Mouse (Mus musculus): ENCODE measurements around the gene Dvl3. TPM values are rescaled to one million over a fixed set of nuclear protein-coding genes. Genes with fewer than 3 reads are reported as not detected.

The Dvl3 gene
- polyA plus RNA-seq, 1 experiment from 2014 or later, result 36.4 TPM

DNA sequence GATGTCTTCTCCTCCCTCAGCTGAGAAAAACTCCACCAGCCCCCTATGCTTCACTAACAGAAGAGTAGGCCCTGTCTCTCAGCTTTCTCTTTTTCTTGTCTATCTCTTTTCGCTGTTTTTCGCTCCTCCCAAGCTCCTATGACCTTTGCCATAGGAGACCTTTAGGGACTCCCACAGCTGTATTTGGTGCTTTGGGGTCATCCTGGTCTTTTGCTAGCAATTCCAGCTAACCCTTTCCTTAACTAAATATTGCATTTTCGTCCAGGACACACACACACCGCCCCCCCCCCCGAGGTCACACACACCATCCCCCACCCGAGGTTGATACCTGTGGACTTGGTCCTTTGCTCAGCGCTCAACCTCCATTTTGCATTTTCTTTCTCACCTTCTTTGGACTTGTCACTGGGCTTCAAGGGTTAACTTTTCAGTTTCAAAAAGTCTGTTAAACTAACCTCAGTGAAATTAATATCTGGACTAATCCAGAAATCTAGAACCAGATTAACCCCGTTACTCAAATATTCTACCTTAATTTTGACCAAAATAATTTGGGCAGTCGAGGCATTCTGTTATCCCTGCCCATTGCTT, 19.4 kb downstream of the Dvl3 start:
- ATAC-seq (ENCODE audit: low FRiP score) (no peak), DNase-seq (ENCODE audit: low spot score) (no peak)
- Histone ChIP-seq H3K27me3 (ENCODE audit: control insufficient read depth, insufficient read depth, low read length) (no peaks in the 10 kb centered on the region), H3K27ac (peak overlapping the region; percentile 87), H3K4me1 (replicated peaks; ENCODE audit: control insufficient read depth, insufficient read depth, low read length) (peaks cover 27% of the 10 kb centered on the region), H3K9me3 (ENCODE audit: control insufficient read depth, low read length) (no peaks in the 10 kb centered on the region), H3K9ac (peak overlapping the region; percentile 96), H3K4me2 (replicated peaks) (peak overlapping the region; percentile 88), H3K36me3 (replicated peaks; ENCODE audit: control insufficient read depth, insufficient read depth) (peaks cover 61% of the 10 kb centered on the region), H3K4me3 (replicated peaks; ENCODE audit: low read length) (peak overlapping the region; percentile 88)
- WGBS, result 36% methylated on average over 9 of the region's 9 CpGs

DNA sequence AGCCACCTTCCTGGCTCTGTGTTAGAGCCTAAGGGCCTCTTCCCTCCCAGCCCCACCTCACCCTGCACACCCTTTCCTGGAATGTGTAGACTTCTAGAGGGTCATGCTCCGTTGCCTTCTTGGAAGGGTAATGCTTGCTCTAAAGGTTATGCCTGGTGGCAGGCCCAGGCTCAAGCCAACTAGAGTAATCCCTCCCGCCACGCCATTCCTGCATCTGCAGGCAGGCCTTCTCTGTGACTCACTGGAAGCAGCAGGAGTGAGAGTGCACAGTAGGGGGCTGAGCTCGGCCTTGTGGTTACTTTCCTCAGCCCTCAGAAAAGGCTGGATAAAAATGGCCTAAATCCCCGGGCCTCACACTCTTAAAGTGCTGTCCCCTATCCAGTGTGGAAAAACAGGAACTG, 20.3 kb downstream of the Dvl3 start:
- Histone ChIP-seq H3K27me3 (ENCODE audit: control insufficient read depth, insufficient read depth, low read length) (no peaks in the 10 kb centered on the region), H3K4me2 (replicated peaks) (peak overlapping the region; percentile 88), H3K9ac (peak overlapping the region; percentile 96), H3K9me3 (ENCODE audit: control insufficient read depth, low read length) (no peaks in the 10 kb centered on the region), H3K27ac (no peak overlapping the region; the same call in 1 of the 2 replicates), H3K36me3 (replicated peaks; ENCODE audit: control insufficient read depth, insufficient read depth) (peaks cover 61% of the 10 kb centered on the region), H3K4me3 (replicated peaks; ENCODE audit: low read length) (peak overlapping the region; percentile 88), H3K4me1 (replicated peaks; ENCODE audit: control insufficient read depth, insufficient read depth, low read length) (peaks cover 27% of the 10 kb centered on the region)
- DNase-seq (ENCODE audit: low spot score) (no peak), ATAC-seq (ENCODE audit: low FRiP score) (no peak)
- 27% methylated on average over 5 of the region's 5 CpGs for WGBS

DNA sequence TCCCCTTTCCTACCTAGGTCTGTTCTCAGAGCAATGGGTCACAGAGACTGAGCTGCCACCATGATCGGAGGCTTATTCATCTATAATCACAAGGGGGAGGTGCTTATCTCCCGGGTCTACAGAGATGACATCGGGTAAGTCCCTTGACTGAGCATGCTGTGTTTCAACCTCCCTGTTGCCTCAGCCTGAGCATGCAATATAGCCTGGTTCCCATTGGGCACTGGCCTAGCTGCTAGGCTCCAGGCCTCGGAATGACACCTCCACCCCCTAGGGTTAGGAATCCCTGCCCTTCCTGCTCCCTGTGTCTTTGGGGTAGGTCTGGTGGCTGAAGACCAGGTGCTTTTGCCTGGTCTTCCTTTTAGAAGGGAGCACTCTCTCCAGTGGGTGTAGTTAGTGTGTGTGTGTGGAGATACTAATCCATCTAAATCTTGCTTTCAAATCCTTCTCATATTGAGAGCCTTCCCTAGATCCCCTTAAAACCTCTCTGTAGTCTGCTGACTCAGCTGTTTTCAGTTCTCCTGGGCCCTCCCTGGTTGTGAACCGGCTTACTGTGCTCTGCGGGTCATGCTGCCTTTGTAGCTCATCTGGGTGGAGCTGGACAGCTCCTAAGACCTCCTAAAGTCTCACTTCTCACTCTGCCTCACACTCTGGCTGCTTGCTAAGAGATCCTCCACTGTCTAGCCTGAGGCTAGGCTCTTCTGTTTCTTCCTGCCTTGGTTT, 21.0 kb downstream of the Dvl3 start:
- Histone ChIP-seq H3K4me3 (replicated peaks; ENCODE audit: low read length) (peak overlapping the region; percentile 88), H3K27me3 (ENCODE audit: control insufficient read depth, insufficient read depth, low read length) (no peaks in the 10 kb centered on the region), H3K9me3 (ENCODE audit: control insufficient read depth, low read length) (no peaks in the 10 kb centered on the region), H3K4me2 (replicated peaks) (peak overlapping the region; percentile 88), H3K4me1 (replicated peaks; ENCODE audit: control insufficient read depth, insufficient read depth, low read length) (peaks cover 27% of the 10 kb centered on the region), H3K36me3 (replicated peaks; ENCODE audit: control insufficient read depth, insufficient read depth) (peaks cover 62% of the 10 kb centered on the region), H3K9ac (peak overlapping the region; percentile 96), H3K27ac (no peak overlapping the region)
- WGBS, result 33% methylated on average over 6 of the region's 6 CpGs
- DNase-seq (ENCODE audit: low spot score) (no peak), ATAC-seq (ENCODE audit: low FRiP score) (no peak)

DNA sequence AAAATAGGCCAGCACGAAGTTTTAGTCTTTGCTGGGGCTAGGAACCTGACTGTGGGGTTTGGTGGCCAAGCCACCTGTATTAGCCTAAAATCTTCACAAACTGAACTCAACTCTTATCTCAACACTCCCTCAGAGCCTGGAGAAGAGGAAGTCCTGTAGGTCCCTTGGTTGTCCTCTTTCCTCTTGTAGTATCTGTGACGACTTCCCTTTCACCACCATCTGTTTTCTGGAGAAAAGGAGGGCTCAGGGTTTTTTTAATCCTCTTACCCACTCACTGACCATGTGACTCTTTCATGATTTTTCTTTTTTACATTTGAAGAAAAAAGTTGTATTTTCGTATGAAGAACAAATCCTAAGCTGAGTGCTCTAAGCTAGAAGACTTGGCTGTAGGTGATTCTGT, 22.9 kb downstream of the Dvl3 start:
- no peak for DNase-seq (ENCODE audit: low spot score)
- WGBS, result 82% methylated on average over 3 of the region's 3 CpGs

DNA sequence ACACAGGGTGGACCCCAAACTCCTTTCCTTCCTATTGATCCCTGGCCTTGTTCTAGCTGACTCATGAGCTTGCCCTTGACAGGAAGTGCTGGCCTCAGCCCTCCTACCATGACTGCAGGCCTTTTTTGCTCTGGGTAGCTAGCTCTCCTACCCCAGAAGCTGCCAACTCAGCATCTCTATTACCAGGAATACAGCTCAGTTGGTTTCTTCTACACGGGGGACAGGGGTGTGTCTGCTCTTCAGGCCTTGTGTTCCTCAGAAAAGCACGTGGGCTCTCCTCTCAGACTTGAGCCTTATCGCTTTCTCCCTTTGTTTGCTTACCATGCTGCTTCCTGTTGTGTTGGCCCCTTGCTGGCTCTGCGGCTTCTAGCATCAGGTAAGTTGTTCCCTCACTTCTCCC, 23.7 kb downstream of the Dvl3 start:
- Histone ChIP-seq H3K27ac (no peak overlapping the region), H3K4me1 (replicated peaks; ENCODE audit: control insufficient read depth, insufficient read depth, low read length) (peaks cover 27% of the 10 kb centered on the region), H3K4me3 (replicated peaks; ENCODE audit: low read length) (no peak overlapping the region), H3K36me3 (replicated peaks; ENCODE audit: control insufficient read depth, insufficient read depth) (peaks cover 75% of the 10 kb centered on the region), H3K9ac (no peak overlapping the region), H3K27me3 (ENCODE audit: control insufficient read depth, insufficient read depth, low read length) (no peaks in the 10 kb centered on the region), H3K4me2 (replicated peaks) (no peak overlapping the region), H3K9me3 (ENCODE audit: control insufficient read depth, low read length) (no peaks in the 10 kb centered on the region)
- 86% methylated on average over 4 of the region's 4 CpGs for WGBS
- ATAC-seq (ENCODE audit: low FRiP score), result no peak
- no peak for DNase-seq (ENCODE audit: low spot score)

More for the DNA sequence above, 22.9 kb downstream of the Dvl3 start:
- ATAC-seq (ENCODE audit: low FRiP score), result no peak
- H3K9me3 ChIP-seq (ENCODE audit: control insufficient read depth, low read length), result no peaks in the 10 kb centered on the region
- H3K9ac ChIP-seq, result no peak overlapping the region
- H3K27ac ChIP-seq, result no peak overlapping the region
- no peak overlapping the region for H3K4me3 ChIP-seq (replicated peaks; ENCODE audit: low read length)
- no peak overlapping the region for H3K4me2 ChIP-seq (replicated peaks)
- no peaks in the 10 kb centered on the region for H3K27me3 ChIP-seq (ENCODE audit: control insufficient read depth, insufficient read depth, low read length)
- peaks cover 68% of the 10 kb centered on the region for H3K36me3 ChIP-seq (replicated peaks; ENCODE audit: control insufficient read depth, insufficient read depth)
- H3K4me1 ChIP-seq (replicated peaks; ENCODE audit: control insufficient read depth, insufficient read depth, low read length), result peaks cover 27% of the 10 kb centered on the region

DNA sequence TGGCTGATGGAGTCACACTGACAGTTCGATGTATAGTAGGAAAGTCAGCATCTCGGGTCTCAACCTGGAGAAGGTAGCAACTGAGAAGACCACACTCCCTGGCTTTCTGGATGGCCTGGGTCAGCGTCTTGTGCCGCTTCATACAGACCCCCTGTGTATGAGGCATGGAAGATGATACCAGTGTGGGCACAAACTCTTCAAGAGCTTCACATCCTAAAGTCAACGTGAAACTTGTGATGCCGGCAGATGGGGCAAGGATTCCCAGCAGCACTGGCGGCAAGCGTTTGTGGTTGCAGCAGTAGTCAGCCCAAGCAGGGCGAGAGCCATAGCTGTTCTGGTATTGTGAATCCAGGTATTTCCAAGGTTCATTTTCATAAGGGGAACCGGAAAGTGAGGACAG, 28.9 kb downstream of the Dvl3 start:
- no peak overlapping the region for H3K27ac ChIP-seq
- H3K4me3 ChIP-seq (replicated peaks; ENCODE audit: low read length), result no peak overlapping the region
- 92% methylated on average over 10 of the region's 10 CpGs for whole genome bisulfite sequencing
- no peak overlapping the region for H3K9ac ChIP-seq
- ATAC-seq (ENCODE audit: low FRiP score), result no peak
- no peak for DNase-seq (ENCODE audit: low spot score)
- H3K4me1 ChIP-seq (replicated peaks; ENCODE audit: control insufficient read depth, insufficient read depth, low read length), result peaks cover 13% of the 10 kb centered on the region; the same call in 1 of the 2 replicates
- H3K9me3 ChIP-seq (ENCODE audit: control insufficient read depth, low read length), result no peaks in the 10 kb centered on the region
- peaks cover 60% of the 10 kb centered on the region for H3K36me3 ChIP-seq (replicated peaks; ENCODE audit: control insufficient read depth, insufficient read depth)
- no peak overlapping the region for H3K4me2 ChIP-seq (replicated peaks)
- H3K27me3 ChIP-seq (ENCODE audit: control insufficient read depth, insufficient read depth, low read length), result no peaks in the 10 kb centered on the region

DNA sequence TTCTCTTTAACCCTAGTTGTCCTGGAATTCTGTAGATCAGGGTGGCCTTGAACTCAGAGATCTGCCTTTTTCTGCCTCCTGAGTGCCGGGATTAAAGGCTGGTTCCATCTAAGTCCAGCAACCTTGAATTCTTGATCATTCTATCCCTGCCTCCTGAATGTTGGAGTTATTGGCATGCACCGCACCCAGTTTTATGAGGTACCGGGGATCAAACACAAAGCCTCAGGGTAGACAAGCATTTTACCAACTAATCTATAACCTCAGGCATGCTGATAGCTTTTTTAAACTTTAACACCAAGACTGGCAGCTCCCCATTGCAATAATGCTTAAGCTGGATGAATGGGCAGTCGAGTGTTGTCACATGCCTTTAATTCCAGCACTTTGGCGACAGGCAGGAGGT, 30.6 kb downstream of the Dvl3 start:
- H3K36me3 ChIP-seq (replicated peaks; ENCODE audit: control insufficient read depth, insufficient read depth), result peaks cover 60% of the 10 kb centered on the region
- H3K4me1 ChIP-seq (replicated peaks; ENCODE audit: control insufficient read depth, insufficient read depth, low read length), result peaks cover 13% of the 10 kb centered on the region; the same call in 1 of the 2 replicates
- DNase-seq (ENCODE audit: low spot score) (no peak), ATAC-seq (ENCODE audit: low FRiP score) (no peak)
- H3K4me2 ChIP-seq (replicated peaks), result peak overlapping the region; percentile 80
- H3K27ac ChIP-seq, result 0 out of 2 replicates have a peak overlapping the region, but pooled peaks have one; percentile 1
- no peak overlapping the region for H3K9ac ChIP-seq
- H3K9me3 ChIP-seq (ENCODE audit: control insufficient read depth, low read length), result no peaks in the 10 kb centered on the region
- WGBS, result 60% methylated on average over 5 of the region's 5 CpGs
- no peaks in the 10 kb centered on the region for H3K27me3 ChIP-seq (ENCODE audit: control insufficient read depth, insufficient read depth, low read length)
- H3K4me3 ChIP-seq (replicated peaks; ENCODE audit: low read length), result no peak overlapping the region

DNA sequence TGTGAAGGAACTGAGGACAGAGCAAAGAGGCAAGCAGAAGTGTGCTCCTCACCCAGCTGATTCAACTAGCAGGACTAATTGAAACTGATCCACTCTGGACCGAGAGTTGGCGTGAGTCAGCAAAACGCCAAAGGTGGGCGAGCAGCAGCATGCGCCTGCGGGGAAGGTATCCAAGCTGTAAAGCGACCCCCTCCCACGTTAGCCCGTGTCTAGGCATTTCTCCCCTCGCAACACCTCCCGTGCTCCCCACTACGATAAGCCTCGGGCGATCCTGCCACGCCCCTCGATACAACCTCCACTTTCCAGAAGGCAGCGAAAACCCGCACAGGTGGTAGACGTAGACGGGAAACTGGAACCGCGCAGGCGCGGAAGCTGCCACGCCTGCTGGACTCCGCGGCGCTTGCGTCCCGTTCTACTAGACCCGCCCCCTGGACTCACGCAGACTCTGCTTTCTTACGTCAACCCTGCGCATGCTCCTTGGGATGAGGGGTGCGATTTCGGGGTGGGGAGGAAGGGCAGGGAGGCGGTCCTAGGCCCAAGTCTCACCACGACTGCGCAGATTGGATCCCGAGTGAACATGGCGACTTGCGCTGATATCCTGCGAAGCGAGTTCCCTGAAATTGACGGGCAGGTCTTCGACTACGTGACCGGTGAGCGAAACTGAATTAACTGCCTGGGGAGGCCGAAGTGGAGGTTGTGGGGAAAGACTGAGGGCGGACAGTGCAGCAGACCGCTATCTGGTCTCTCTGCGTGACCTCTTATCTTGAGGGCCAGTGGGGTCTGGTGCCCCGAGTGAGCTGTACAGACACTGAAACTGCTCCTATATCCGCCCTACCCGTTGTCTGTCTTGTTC, 31.5 kb downstream of the Dvl3 start, which contains the start of gene Abcf3:
Abcf3 (plus strand) TSS at position 482 of the 853 bp plus-strand sequence.
- DNase-seq (ENCODE audit: low spot score) (peak; percentile 99), ATAC-seq (ENCODE audit: low FRiP score) (peak; percentile 99)
- under 1% methylated on average over 56 of the region's 56 CpGs for WGBS
- Histone ChIP-seq H3K36me3 (replicated peaks; ENCODE audit: control insufficient read depth, insufficient read depth) (peaks cover 61% of the 10 kb centered on the region), H3K4me2 (replicated peaks) (peak within 1 kb of the TSS; percentile 80), H3K9me3 (ENCODE audit: control insufficient read depth, low read length) (no peaks in the 10 kb centered on the region), H3K27ac (peak within 1 kb of the TSS; percentile 62), H3K4me3 (replicated peaks; ENCODE audit: low read length) (peak within 1 kb of the TSS; percentile 62), H3K27me3 (ENCODE audit: control insufficient read depth, insufficient read depth, low read length) (no peaks in the 10 kb centered on the region), H3K4me1 (replicated peaks; ENCODE audit: control insufficient read depth, insufficient read depth, low read length) (peaks cover 13% of the 10 kb centered on the region; the same call in 1 of the 2 replicates), H3K9ac (peak within 1 kb of the TSS; percentile 75)

DNA sequence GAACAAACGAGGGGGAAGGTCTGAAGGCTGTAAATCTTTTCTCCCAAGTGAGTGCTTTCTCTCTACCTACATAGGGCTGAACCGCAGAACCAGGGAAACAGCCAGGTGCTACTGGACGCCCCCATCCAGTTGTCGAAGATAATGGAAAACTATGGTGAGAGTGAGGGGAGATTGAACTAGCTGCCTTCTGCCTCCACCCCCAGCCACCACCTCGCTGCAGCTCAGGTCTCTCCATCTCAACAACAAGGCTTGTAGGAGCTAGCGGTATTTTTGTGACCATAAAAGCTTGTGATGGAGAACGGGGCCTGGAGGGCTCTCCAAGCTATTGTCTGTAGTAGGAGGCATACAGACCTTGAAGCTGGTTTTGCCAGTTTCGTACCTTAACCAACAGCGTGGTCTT, 32.4 kb downstream of the Dvl3 start:
- H3K9ac ChIP-seq, result peak overlapping the region; percentile 75
- DNase-seq (ENCODE audit: low spot score) (no peak), ATAC-seq (ENCODE audit: low FRiP score) (no peak)
- H3K4me2 ChIP-seq (replicated peaks), result peak overlapping the region; percentile 80
- H3K9me3 ChIP-seq (ENCODE audit: control insufficient read depth, low read length), result no peaks in the 10 kb centered on the region
- H3K27ac ChIP-seq, result no peak overlapping the region
- WGBS, result 54% methylated on average over 9 of the region's 9 CpGs
- peaks cover 13% of the 10 kb centered on the region; the same call in 1 of the 2 replicates for H3K4me1 ChIP-seq (replicated peaks; ENCODE audit: control insufficient read depth, insufficient read depth, low read length)
- H3K27me3 ChIP-seq (ENCODE audit: control insufficient read depth, insufficient read depth, low read length), result no peaks in the 10 kb centered on the region
- H3K4me3 ChIP-seq (replicated peaks; ENCODE audit: low read length), result peak overlapping the region; percentile 62
- peaks cover 62% of the 10 kb centered on the region for H3K36me3 ChIP-seq (replicated peaks; ENCODE audit: control insufficient read depth, insufficient read depth)

All from hindbrain, embryonic 14.5 days (tissue).